In genomic region chr10:82632496-82633280, GRCm38 (mm10) we compare ENCODE assay signal across 26 mouse cellular contexts. TPM values are rescaled to one million over a fixed set of nuclear protein-coding genes. Genes with fewer than 3 reads are reported as not detected.
DNase-seq lines count a peak whose midpoint lies in the region; ATAC-seq and TF ChIP-seq lines count a peak whose summit lies in the region.
"Had no signal": no experiment of that assay in that cellular context is flagged by ENCODE, and none has a peak within 500 bp of the region (broad histone marks: within the 10 kb centered on the region; RNA-seq: fewer than 3 reads in every experiment).

No protein-coding gene starts in this region.

- no peak for DNase-seq in left cerebral cortex, adult 2 months (ENCODE audit: extremely low spot score in 1 of 2, low spot score in 2 of 2)
- no peak for DNase-seq in left cerebral cortex, postnatal 4 days
- peak; percentile 53 for DNase-seq in brain, adult 2 months (ENCODE audit: low read depth, low spot score)
- DNase-seq in splenic B cell, adult 2 months (ENCODE audit: low read depth, low spot score): peak; percentile 24
- DNase-seq in embryo, embryonic 10 days (ENCODE audit: low spot score): no peak
- DNase-seq in forebrain, embryonic 11.5 days (ENCODE audit: low spot score): no peak
- DNase-seq: adrenal gland, adult 8-10 months; adrenal gland, postnatal 36 days; cerebellum, adult 11 months; cerebellum, adult 8-10 months; cerebellum, postnatal 14 days; forebrain, postnatal 0 days; gastrocnemius, adult 2 months; gastrocnemius, postnatal 25 days; heart, adult 18-20 months; heart, postnatal 14 days; kidney, adult 11 months had no signal

- peaks cover 2% of the 10 kb centered on the region; the same call in 1 of the 2 replicates for H3K36me3 ChIP-seq in splenic B cell, adult 2 months (ENCODE audit: control insufficient read depth, insufficient read depth, low read length, poor library complexity, severe bottlenecking)
- H3K36me3 ChIP-seq in forebrain, embryonic 11.5 days (ENCODE audit: control insufficient read depth, insufficient read depth, low read length): peaks cover 8% of the 10 kb centered on the region; the same call in 1 of the 2 replicates
- peaks cover 6% of the 10 kb centered on the region for H3K36me3 ChIP-seq in intestine, postnatal 0 days (ENCODE audit: control insufficient read depth, insufficient read depth)

- intact Hi-C loops in left cerebral cortex, adult 2 months (cut with DNase I): loop anchor here (5.0 kb wide), 1 partner anchor 60 kb away; the partner anchor contains the start of gene Glt8d2
- intact Hi-C loops in left cerebral cortex, postnatal 4 days (cut with DNase I): no loop called here

- ATAC-seq in CD4-positive, CD25-positive, alpha-beta regulatory T cell, adult 4 months: peak; percentile 49
- ATAC-seq in forebrain, embryonic 11.5 days (replicated peaks; ENCODE audit: low FRiP score): no peak
- no peak for ATAC-seq in intestine, postnatal 0 days
- ATAC-seq: forebrain, embryonic 13.5 days; forebrain, postnatal 0 days; Patski had no signal

- H3K4me1 ChIP-seq in forebrain, embryonic 11.5 days (replicated peaks; ENCODE audit: control insufficient read depth, insufficient read depth, low read length): peaks cover 8% of the 10 kb centered on the region
- peaks cover 4% of the 10 kb centered on the region for H3K4me1 ChIP-seq in intestine, postnatal 0 days (replicated peaks; ENCODE audit: control insufficient read depth, insufficient read depth, low read length)

- no peaks in the 10 kb centered on the region for H3K27me3 ChIP-seq in splenic B cell, adult 2 months (ENCODE audit: control insufficient read depth, insufficient read depth, low read length, poor library complexity, severe bottlenecking)
- no peaks in the 10 kb centered on the region for H3K27me3 ChIP-seq in forebrain, embryonic 11.5 days (ENCODE audit: control insufficient read depth, insufficient read depth, low read length)
- no peaks in the 10 kb centered on the region for H3K27me3 ChIP-seq in intestine, postnatal 0 days (replicated peaks; ENCODE audit: control insufficient read depth, insufficient read depth, low read length)
- H3K27me3 ChIP-seq: embryonic facial prominence, embryonic 13.5 days; forebrain, embryonic 13.5 days; heart, embryonic 15.5 days; Patski had no signal

- no peak overlapping the region for H3K9ac ChIP-seq in forebrain, embryonic 11.5 days (ENCODE audit: low read length)
- no peak overlapping the region for H3K9ac ChIP-seq in intestine, postnatal 0 days (ENCODE audit: low read depth, low read length)
- H3K9ac ChIP-seq: embryonic facial prominence, embryonic 13.5 days; forebrain, embryonic 13.5 days; forebrain, postnatal 0 days; heart, embryonic 15.5 days; hindbrain, embryonic 14.5 days had no signal

- H3K27ac ChIP-seq in left cerebral cortex, adult 2 months: peak overlapping the region; percentile 11; the same call in 1 of the 2 replicates
- H3K27ac ChIP-seq in forebrain, embryonic 11.5 days (ENCODE audit: low read depth, low read length): no peak overlapping the region
- H3K27ac ChIP-seq in intestine, postnatal 0 days (ENCODE audit: low read depth, low read length): no peak overlapping the region
- H3K27ac ChIP-seq: embryonic facial prominence, embryonic 13.5 days; forebrain, embryonic 13.5 days; gastrocnemius, adult 2 months; heart, embryonic 15.5 days; hindbrain, embryonic 10.5 days; hindbrain, embryonic 14.5 days had no signal

- H3K4me2 ChIP-seq in forebrain, embryonic 11.5 days (ENCODE audit: low read depth, low read length, severe bottlenecking): no peak overlapping the region
- no peak overlapping the region for H3K4me2 ChIP-seq in intestine, postnatal 0 days (replicated peaks; ENCODE audit: low read depth)
- H3K4me2 ChIP-seq: embryonic facial prominence, embryonic 13.5 days; heart, embryonic 11.5 days; heart, embryonic 15.5 days; hindbrain, embryonic 14.5 days had no signal

- H3K4me3 ChIP-seq in left cerebral cortex, adult 2 months: no peak overlapping the region
- no peak overlapping the region for H3K4me3 ChIP-seq in forebrain, embryonic 11.5 days (ENCODE audit: low read depth, low read length)
- no peak overlapping the region for H3K4me3 ChIP-seq in intestine, postnatal 0 days (ENCODE audit: low read depth, low read length)
- H3K4me3 ChIP-seq: embryonic facial prominence, embryonic 13.5 days; forebrain, embryonic 13.5 days; gastrocnemius, adult 2 months; heart, embryonic 15.5 days; hindbrain, embryonic 10.5 days had no signal

- H3K9me3 ChIP-seq in forebrain, embryonic 11.5 days (ENCODE audit: control insufficient read depth, low read length): no peaks in the 10 kb centered on the region
- no peaks in the 10 kb centered on the region for H3K9me3 ChIP-seq in intestine, postnatal 0 days (ENCODE audit: control insufficient read depth)
- H3K9me3 ChIP-seq: embryonic facial prominence, embryonic 13.5 days; forebrain, embryonic 13.5 days; heart, embryonic 15.5 days had no signal

- TF ChIP-seq CTCF in left cerebral cortex, adult 2 months (IDR thresholded peaks at IDR 0.05): no peak
- TF ChIP-seq CTCF in intestine, postnatal 0 days (IDR thresholded peaks at IDR 0.05; ENCODE audit: low read depth): no peak

- WGBS in forebrain, embryonic 11.5 days: 97% methylated on average over 12 of the region's 12 CpGs
- 93% methylated on average over 12 of the region's 12 CpGs for WGBS in intestine, postnatal 0 days

RNA-seq across cellular contexts. Expression of gene Tdg, which starts 3.1 kb away (rescaled TPM):
- 10 to 100 TPM; 42.7 to 50.2 TPM for total RNA-seq in left cerebral cortex, adult 2 months (2021)
- total RNA-seq in left cerebral cortex, postnatal 4 days (2021): 100 to 1,000 TPM in 1 of 2 experiments, 10 to 100 TPM in 1; 97.7 to 101 TPM
- 10 to 100 TPM; 23.4 to 40.3 TPM for polyA plus RNA-seq in CD4-positive, CD25-positive, alpha-beta regulatory T cell, adult 4 months (2017; shearing (Covaris generic))
- 337 and 342 TPM in 2 replicates for polyA plus RNA-seq in forebrain, embryonic 11.5 days (2014; fragmentation: Nextera tagmentation; extraction: Ambion mirVana)
- polyA plus RNA-seq in intestine, postnatal 0 days (2015; fragmentation: Nextera tagmentation; extraction: Ambion mirVana): 48.3 and 48.6 TPM in 2 replicates

RNA-seq across cellular contexts. Expression of gene 1190007I07Rik, which starts 9.7 kb away (rescaled TPM):
- total RNA-seq in left cerebral cortex, adult 2 months (2021): 10 to 100 TPM; 16.6 to 21.0 TPM
- 10 to 100 TPM; 14.9 to 15.8 TPM for total RNA-seq in left cerebral cortex, postnatal 4 days (2021)
- polyA plus RNA-seq in CD4-positive, CD25-positive, alpha-beta regulatory T cell, adult 4 months (2017; shearing (Covaris generic)): 10 to 100 TPM; 22.2 to 27.0 TPM
- polyA plus RNA-seq in forebrain, embryonic 11.5 days (2014; fragmentation: Nextera tagmentation; extraction: Ambion mirVana): 38.7 and 43.0 TPM in 2 replicates
- polyA plus RNA-seq in intestine, postnatal 0 days (2015; fragmentation: Nextera tagmentation; extraction: Ambion mirVana): 39.8 and 42.2 TPM in 2 replicates

RNA-seq across cellular contexts. Expression of gene Glt8d2, which starts 57.8 kb away (rescaled TPM):
- 10 to 100 TPM; 22.4 to 26.6 TPM for total RNA-seq in left cerebral cortex, adult 2 months (2021)
- total RNA-seq in left cerebral cortex, postnatal 4 days (2021): 1 to 10 TPM; 2.0 to 2.4 TPM
- 1 to 10 TPM; 2.1 to 2.9 TPM for polyA plus RNA-seq in CD4-positive, CD25-positive, alpha-beta regulatory T cell, adult 4 months (2017; shearing (Covaris generic))
- 2.1 and 2.8 TPM in 2 replicates for polyA plus RNA-seq in forebrain, embryonic 11.5 days (2014; fragmentation: Nextera tagmentation; extraction: Ambion mirVana)
- 1.3 and 1.5 TPM in 2 replicates for polyA plus RNA-seq in intestine, postnatal 0 days (2015; fragmentation: Nextera tagmentation; extraction: Ambion mirVana)

Comparison
In these comparisons a context has a peak if more than half of its experiments do, and no peak if none do; other contexts are left out.
1. DNase-seq: peak in brain, adult 2 months (single experiment) and splenic B cell, adult 2 months (single experiment); none in left cerebral cortex, adult 2 months (0 of 2), left cerebral cortex, postnatal 4 days (single experiment), embryo, embryonic 10 days (single experiment) and forebrain, embryonic 11.5 days (single experiment).